Mouse (Mus musculus) hindbrain, embryonic 14.5 days (tissue): Measurements from ENCODE around the gene B4galt5. TPM values are rescaled to one million over a fixed set of nuclear protein-coding genes. Genes with fewer than 3 reads are reported as not detected.

ENCODE experiments used
- ATAC-seq: fragments of 200-750 bp; cut with Nextera tagmentation; 2 replicates; pipeline ENCODE4 v1.8.0; 2017; ENCODE audit warnings: moderate number of reproducible peaks, mild to moderate bottlenecking, moderate TSS enrichment, moderate library complexity; ENCODE audit not compliant: low FRiP score
- DNase-seq: peaks from one replicate; pipeline ENCODE4 v3.0.0-alpha.2; 2015; ENCODE audit warnings: low spot score
- H3K27ac ChIP-seq: fragments of 300-500 bp; sonication (generic); 2 replicates; pipeline ENCODE4 v1.5.1; 2014; ENCODE audit warnings: mild to moderate bottlenecking, moderate library complexity
- H3K27me3 ChIP-seq: fragments of 300-500 bp; sonication (generic); 2 replicates; pipeline ENCODE4 v1.6.1; 2014; ENCODE audit warnings: mild to moderate bottlenecking, low read length, mixed read lengths; ENCODE audit not compliant: control insufficient read depth, insufficient read depth
- H3K36me3 ChIP-seq: fragments of 300-500 bp; sonication (generic); replicated peaks from 2 replicates; pipeline ENCODE4 v1.6.1; 2014; ENCODE audit not compliant: control insufficient read depth, insufficient read depth
- H3K4me1 ChIP-seq: fragments of 300-500 bp; sonication (generic); replicated peaks from 2 replicates; pipeline ENCODE4 v1.6.1; 2014; ENCODE audit warnings: antibody characterized with exemption, low read length, mixed read lengths; ENCODE audit not compliant: control insufficient read depth, insufficient read depth
- H3K4me2 ChIP-seq: fragments of 300-500 bp; sonication (generic); replicated peaks from 2 replicates; pipeline ENCODE4 v1.6.1; 2014; ENCODE audit warnings: mild to moderate bottlenecking, moderate library complexity
- H3K4me3 ChIP-seq: fragments of 300-500 bp; sonication (generic); replicated peaks from 2 replicates; pipeline ENCODE4 v1.5.1; 2014; ENCODE audit warnings: mild to moderate bottlenecking, low read length
- H3K9ac ChIP-seq: fragments of 300-500 bp; sonication (generic); 2 replicates; pipeline ENCODE4 v1.6.1; 2014
- H3K9me3 ChIP-seq: fragments of 300-500 bp; sonication (generic); 2 replicates; pipeline ENCODE4 v1.6.1; 2016; ENCODE audit warnings: low read length; ENCODE audit not compliant: control insufficient read depth
- WGBS: fragments of 180-500 bp; shearing (Covaris S2); extraction: QIAGEN DNeasy Blood & Tissue Kit; methylation state at CpG from one replicate; pipeline ENCODE4 v1.1.7; 2014; 5-methylcytosine and 5-hydroxymethylcytosine counted together
- polyA plus RNA-seq: library from polyadenylated mRNA; unstranded; fragments of >200 nt; fragmentation: Nextera tagmentation; extraction: Ambion mirVana; gene quantifications from 2 replicates; pipeline ENCODE4 v1.2.1, GENCODE M21; 2014

Gene B4galt5
- polyA plus RNA-seq, 1 experiment from 2014 or later: 24.7 TPM

DNA sequence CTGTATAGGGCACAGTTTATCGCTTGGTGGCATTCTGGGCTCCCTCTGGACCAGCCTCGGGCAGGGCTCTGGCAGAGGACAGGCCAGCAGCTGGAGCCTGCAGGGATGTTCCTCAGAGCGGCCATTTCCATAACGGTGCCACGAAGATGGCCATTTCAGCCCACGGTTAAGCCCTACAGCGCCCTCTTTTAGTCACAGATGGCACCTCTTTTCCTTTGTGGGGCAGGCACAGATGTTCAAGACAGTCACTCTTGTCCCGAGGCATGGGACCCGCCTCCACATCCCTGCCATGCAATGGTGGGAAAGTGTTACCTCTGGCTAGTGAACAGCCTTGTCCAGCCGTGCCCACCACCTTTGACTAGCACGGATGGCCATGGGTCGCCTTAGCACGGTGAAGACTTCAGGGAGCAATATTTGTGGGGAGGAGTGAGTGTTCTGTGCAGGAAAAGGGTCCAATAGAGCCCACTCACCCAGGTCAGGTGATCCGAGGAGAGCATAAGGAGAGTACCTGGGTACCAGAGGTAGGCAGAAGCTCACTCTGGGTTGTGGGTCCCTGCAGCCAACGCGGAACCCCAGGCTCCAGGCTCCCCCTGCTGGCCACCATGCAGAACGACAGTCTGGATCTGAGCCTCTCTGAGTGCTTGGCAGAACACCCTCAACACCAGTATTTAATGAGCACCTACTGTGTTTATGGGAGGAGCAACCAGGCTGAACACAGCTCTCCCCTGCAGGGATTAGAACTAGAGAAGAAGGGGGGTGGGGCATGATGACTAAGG is 70.0 kb downstream of the B4galt5 start:
- WGBS: 59% methylated on average over 17 of the region's 17 CpGs
- Histone ChIP-seq H3K9ac (no peak overlapping the region), H3K4me1 (no peaks in the 10 kb centered on the region), H3K4me3 (no peak overlapping the region), H3K9me3 (no peaks in the 10 kb centered on the region), H3K27me3 (no peaks in the 10 kb centered on the region), H3K4me2 (no peak overlapping the region), H3K36me3 (no peaks in the 10 kb centered on the region), H3K27ac (no peak overlapping the region)
- DNase-seq (peak; percentile 62), ATAC-seq (no peak)

- no peak overlapping the region for H3K4me2 ChIP-seq
- no peak overlapping the region for H3K9ac ChIP-seq
- WGBS: 83% methylated on average over 7 of the region's 7 CpGs
- H3K27ac ChIP-seq: no peak overlapping the region
- no peaks in the 10 kb centered on the region for H3K9me3 ChIP-seq
- no peaks in the 10 kb centered on the region for H3K27me3 ChIP-seq
- H3K36me3 ChIP-seq: no peaks in the 10 kb centered on the region
- ATAC-seq: no peak
- no peak overlapping the region for H3K4me3 ChIP-seq
- H3K4me1 ChIP-seq: no peaks in the 10 kb centered on the region
- no peak for DNase-seq
Observed at GRCm38 (mm10) chr2:167278011-167278410, 71.0 kb downstream of the B4galt5 start.

- no peak for DNase-seq
- Histone ChIP-seq H3K4me1 (no peaks in the 10 kb centered on the region), H3K9ac (no peak overlapping the region), H3K4me2 (no peak overlapping the region), H3K27ac (no peak overlapping the region), H3K27me3 (no peaks in the 10 kb centered on the region), H3K36me3 (no peaks in the 10 kb centered on the region), H3K4me3 (no peak overlapping the region), H3K9me3 (no peaks in the 10 kb centered on the region)
- WGBS: 73% methylated on average over 13 of the region's 13 CpGs
- no peak for ATAC-seq
Observed at GRCm38 (mm10) chr2:167277026-167277425, 72.0 kb downstream of the B4galt5 start.

DNA sequence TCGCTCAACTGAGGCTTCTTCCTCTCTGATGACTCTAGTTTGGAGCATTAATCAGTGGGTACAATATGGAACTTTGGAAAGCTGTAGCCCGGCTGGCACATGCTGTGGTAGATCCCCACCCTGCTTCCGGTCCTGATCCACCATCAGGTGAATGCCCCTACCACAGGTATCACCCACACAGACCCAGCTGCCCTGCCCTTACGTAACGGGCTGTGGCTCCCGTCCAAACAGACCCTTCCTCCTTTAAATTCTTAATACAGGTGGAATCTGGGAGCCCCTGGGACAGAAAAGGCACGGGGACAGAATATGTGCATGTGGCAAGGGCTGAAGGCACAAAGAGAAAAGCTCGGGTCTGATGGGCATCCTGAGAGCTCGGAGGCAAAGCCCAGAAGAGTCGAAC is 73.1 kb downstream of the B4galt5 start:
- H3K9me3 ChIP-seq: no peaks in the 10 kb centered on the region
- H3K27me3 ChIP-seq: no peaks in the 10 kb centered on the region
- H3K4me3 ChIP-seq: no peak overlapping the region
- DNase-seq (no peak), ATAC-seq (no peak)
- no peaks in the 10 kb centered on the region for H3K36me3 ChIP-seq
- no peak overlapping the region for H3K9ac ChIP-seq
- no peak overlapping the region for H3K27ac ChIP-seq
- no peak overlapping the region for H3K4me2 ChIP-seq
- WGBS: 88% methylated on average over 10 of the region's 10 CpGs
- no peaks in the 10 kb centered on the region for H3K4me1 ChIP-seq

DNA sequence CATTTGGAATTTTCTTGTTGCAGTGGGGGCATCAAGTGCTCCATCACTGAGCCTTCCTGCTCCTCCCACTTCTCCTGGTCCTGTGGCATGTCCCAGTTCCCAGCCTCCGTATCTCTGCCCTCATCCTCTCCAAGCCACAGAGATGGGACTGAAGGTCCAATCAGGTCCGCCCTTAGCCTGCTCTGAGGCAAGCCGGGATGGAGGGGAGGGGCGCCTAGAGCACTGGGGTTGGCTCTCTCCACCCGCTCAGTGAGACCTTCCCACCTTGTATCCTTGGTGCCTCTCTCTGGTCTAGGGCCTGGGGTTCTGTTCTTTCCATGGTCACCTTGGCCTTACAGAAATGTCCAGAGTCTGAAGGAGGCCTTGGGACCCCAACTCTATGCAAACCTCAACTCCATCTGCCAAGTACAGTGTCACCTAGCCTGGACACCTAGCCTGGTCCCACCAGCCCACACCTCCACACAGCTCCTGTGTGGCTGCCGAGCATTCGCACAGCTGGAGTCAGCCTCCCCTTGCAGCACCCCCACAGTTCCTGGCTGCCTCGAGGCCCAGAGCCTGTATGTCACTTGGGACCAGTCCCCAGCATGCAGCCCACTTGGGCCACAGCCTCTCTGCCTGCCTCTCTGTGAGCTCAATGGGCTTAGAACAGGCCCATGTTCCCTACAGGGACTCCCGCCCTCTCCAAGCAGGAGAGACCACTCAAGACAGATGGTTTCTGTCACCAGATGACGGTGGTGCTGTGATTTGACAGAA is 74.1 kb downstream of the B4galt5 start:
- H3K4me2 ChIP-seq: no peak overlapping the region
- ATAC-seq: no peak
- no peaks in the 10 kb centered on the region for H3K27me3 ChIP-seq
- WGBS: 55% methylated on average over 10 of the region's 10 CpGs
- no peak for DNase-seq
- no peak overlapping the region for H3K27ac ChIP-seq
- no peak overlapping the region for H3K4me3 ChIP-seq
- no peaks in the 10 kb centered on the region for H3K4me1 ChIP-seq
- no peaks in the 10 kb centered on the region for H3K9me3 ChIP-seq
- H3K36me3 ChIP-seq: no peaks in the 10 kb centered on the region
- H3K9ac ChIP-seq: no peak overlapping the region

GRCm38 (mm10) chr2:167273206-167273740 is 75.7 kb downstream of the B4galt5 start:
- no peak overlapping the region for H3K27ac ChIP-seq
- no peak overlapping the region for H3K9ac ChIP-seq
- H3K4me3 ChIP-seq: no peak overlapping the region
- no peaks in the 10 kb centered on the region for H3K36me3 ChIP-seq
- DNase-seq (no peak), ATAC-seq (no peak)
- 90% methylated on average over 13 of the region's 13 CpGs for WGBS
- no peak overlapping the region for H3K4me2 ChIP-seq
- H3K27me3 ChIP-seq: no peaks in the 10 kb centered on the region
- H3K4me1 ChIP-seq: no peaks in the 10 kb centered on the region
- H3K9me3 ChIP-seq: no peaks in the 10 kb centered on the region

GRCm38 (mm10) chr2:167272706-167273105 is 76.3 kb downstream of the B4galt5 start:
- whole genome bisulfite sequencing: 92% methylated on average over 3 of the region's 3 CpGs
- Histone ChIP-seq H3K4me1 (no peaks in the 10 kb centered on the region), H3K4me3 (no peak overlapping the region), H3K27ac (no peak overlapping the region), H3K27me3 (no peaks in the 10 kb centered on the region), H3K4me2 (no peak overlapping the region), H3K9me3 (no peaks in the 10 kb centered on the region), H3K9ac (no peak overlapping the region), H3K36me3 (no peaks in the 10 kb centered on the region)
- ATAC-seq (no peak), DNase-seq (no peak)

GRCm38 (mm10) chr2:167271121-167271521 is 77.9 kb downstream of the B4galt5 start:
- H3K4me3 ChIP-seq: no peak overlapping the region
- WGBS: 86% methylated on average over 9 of the region's 9 CpGs
- H3K4me1 ChIP-seq: no peaks in the 10 kb centered on the region
- no peak for DNase-seq
- H3K9ac ChIP-seq: no peak overlapping the region
- H3K9me3 ChIP-seq: no peaks in the 10 kb centered on the region
- H3K27me3 ChIP-seq: no peaks in the 10 kb centered on the region
- no peak overlapping the region for H3K27ac ChIP-seq
- ATAC-seq: no peak
- no peak overlapping the region for H3K4me2 ChIP-seq
- H3K36me3 ChIP-seq: no peaks in the 10 kb centered on the region

DNA sequence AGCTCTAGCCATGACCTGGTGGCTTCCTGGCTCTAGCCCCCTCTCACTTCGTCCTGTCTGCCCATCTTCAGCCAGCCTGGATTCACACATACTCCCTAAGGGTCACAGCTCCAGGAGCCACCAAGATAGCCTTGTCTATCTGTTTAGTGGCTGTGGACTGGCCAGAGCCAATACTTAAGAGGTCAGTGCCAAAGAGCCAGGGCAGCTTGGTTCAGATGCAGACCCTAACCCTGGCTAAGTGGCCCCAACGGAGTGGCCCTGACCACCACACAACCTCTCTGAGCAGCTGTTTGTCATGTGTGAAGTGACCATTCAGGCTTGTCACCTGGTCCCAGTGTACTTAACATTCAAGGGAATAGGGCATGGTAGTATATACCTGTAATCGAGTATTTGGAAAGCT is 78.5 kb downstream of the B4galt5 start:
- DNase-seq (no peak), ATAC-seq (no peak)
- H3K4me3 ChIP-seq: no peak overlapping the region
- H3K36me3 ChIP-seq: no peaks in the 10 kb centered on the region
- 90% methylated on average over 3 of the region's 3 CpGs for WGBS
- H3K4me1 ChIP-seq: no peaks in the 10 kb centered on the region
- H3K9me3 ChIP-seq: no peaks in the 10 kb centered on the region
- H3K4me2 ChIP-seq: no peak overlapping the region
- H3K27ac ChIP-seq: no peak overlapping the region
- no peaks in the 10 kb centered on the region for H3K27me3 ChIP-seq
- no peak overlapping the region for H3K9ac ChIP-seq
